Mouse (Mus musculus) T-cell, adult 2 months (primary cell): Measurements from ENCODE around the gene Exog.

Source experiments
- DNase-seq: peaks from one replicate; pipeline ENCODE4 v3.0.0; 2022; ENCODE audit warnings: low spot score

Gene Exog

DNA sequence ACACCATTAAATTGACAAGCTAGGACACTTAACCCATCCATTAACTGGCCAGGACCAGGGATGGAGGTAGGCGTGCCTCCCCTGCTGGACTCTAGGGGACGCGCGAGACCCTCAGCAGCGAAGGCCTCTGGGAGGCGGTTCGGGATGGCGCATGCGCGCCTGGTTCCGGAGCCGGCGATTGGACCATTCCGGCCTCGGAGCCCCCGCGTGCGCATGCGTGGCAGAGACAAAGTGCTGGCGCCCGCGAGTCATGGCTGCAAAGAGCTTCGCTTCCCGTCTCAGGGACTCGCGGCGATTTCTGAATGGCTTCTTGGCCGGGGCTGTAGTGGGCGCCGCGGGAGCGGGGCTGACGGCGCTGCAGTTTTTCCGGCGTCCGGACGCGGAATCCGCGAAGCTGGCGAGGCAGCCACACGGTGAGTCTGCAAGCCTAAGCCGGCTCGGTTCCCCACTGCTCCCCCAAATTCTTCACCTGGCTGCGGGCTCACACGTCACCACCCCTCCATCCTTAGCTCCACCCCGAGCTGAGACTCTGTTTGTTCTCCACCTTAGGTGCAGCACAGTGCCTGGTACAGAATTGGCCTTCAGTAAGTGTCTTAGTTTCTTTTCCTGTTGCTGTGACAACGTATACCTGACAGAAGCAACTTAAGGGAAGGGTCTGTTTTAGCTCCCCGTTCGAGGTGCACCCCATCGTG, at the start of gene Exog:
Gene Exog (plus strand): TSS at position 206 of the 692 bp plus-strand sequence.
- peak; percentile 93 for DNase-seq

DNA sequence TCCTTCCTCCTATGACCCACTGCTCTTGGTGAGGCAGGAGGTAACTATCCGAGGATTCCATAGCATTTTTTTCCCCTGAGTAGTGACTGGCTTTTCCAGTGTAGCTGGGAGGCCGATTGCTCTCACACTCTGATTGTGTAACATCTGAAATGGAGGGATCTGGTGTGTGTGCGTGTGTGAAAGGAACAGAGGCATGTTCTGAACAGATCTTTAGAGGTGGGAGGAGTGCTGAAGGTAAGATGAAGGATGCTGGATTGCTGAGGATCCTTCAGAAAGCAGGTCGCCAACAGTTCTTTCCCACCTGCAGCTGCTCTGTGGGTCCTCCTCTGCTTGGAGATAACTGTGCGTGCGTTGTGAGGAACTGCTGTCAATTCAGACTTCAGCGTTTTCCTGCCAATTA, 43.4 kb upstream of the Exog start:
- DNase-seq = no peak

DNA sequence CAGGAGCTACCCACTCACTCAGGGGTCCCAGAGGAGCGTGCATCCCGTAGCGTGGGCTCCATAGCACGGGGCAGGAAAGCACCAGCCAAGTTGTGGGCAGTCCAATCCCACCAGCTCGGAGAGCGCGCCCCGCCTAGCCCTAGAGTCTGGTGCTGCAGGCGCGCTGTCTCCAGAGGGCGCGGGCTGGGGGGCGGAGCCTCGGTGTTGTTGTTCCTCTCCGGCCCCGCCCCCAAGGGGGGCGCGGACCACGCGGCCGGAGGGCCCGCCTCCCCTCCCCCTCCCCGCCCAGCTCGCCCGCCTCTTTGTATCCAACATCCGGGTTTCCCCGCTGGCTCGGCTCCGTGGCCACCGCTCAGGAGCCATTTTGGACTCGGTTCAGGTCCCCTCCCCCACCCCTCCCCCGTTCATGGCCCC, 42.9 kb upstream of the Exog start, which contains the start of gene Acvr2b:
Gene Acvr2b (plus strand): TSS at position 318 of the 414 bp plus-strand sequence.
- DNase-seq = peak; percentile 61

DNA sequence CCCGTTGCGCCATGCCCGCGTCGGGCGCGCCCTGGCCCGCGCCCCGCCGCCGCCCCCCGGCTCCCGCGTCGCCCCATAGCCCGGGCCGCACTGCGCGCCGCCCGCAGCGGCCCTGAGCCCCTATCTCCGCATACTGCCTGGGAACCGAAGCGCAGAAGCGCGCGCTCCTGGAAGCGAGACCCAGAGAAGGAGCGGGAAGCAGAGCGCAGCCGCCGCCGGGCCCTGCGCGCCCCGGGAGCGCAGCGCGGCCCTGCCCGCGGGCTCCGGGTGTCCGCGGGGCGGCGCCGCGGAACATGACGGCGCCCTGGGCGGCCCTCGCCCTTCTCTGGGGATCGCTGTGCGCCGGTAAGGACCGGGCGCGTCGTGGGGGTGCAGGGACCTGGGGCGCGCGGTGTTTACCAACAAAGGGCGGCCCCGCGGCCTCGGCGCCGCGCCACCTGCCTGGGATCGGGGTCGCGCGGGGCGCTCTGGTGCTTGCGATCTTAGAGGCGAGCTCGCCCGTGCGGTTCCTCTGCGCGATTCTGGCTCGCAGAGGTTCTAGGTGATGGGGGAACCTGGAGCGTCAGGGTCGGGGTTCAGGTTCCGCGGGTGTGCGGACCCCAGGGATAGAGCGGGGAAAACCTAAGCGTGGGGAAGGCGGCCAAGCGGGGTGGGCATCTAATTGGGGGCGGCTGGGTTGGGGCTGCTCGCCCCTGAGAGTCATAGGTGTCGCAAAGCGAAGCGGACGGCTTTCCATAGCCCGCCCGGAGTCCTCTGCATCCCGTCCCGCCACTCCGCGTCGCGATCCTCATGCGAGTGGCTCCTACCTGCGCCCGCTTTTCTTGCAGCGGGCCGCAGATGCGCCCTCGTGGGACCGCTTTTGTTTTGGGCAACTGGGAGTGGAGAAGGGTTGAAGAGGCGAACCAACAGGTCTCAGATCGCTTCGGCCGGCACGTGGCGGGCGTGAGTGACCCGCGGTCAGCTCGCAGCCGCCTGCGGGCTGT, 42.2 kb upstream of the Exog start:
- DNase-seq = peak; percentile 5

DNA sequence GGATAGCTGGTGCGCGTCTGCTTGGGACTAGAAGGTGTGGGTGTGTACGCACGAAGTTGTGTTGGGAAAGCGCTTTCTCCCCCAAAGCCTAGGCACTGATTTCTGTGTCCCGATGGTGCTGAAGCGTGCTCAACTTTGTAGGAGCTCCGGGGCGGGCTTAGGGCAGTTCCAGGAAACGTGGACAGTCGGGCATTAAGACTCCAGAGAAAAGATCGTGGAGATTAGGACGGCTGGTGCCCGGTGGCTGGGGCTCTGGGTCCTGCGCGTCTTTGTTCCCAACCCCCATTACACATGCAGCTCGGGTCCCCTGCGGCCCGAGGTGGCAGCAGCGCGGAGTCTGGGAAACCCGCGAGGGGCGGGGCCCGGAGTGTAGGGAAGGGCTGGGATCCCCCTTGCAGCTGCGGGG, 41.5 kb upstream of the Exog start:
- DNase-seq = no peak

DNA sequence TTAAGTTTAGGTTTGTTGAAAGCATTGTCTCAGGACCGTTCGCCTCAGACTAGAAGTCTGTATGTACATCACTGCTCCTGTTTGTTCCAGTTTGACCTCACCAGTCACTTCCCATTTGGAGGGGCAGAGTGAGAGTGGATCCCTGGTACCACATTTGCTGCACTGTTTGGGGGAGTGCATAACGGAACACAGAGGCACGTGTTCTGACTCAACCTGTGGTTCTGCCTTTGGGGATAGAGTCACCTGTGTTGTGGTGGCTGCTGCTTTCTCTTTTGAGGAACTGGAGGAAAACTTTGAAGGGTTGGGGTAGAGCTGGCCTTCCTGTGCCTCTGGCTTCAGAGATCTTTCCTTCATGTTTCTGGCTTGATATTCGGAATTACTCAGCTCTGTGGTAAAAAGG, 40.7 kb upstream of the Exog start:
- no peak for DNase-seq

DNA sequence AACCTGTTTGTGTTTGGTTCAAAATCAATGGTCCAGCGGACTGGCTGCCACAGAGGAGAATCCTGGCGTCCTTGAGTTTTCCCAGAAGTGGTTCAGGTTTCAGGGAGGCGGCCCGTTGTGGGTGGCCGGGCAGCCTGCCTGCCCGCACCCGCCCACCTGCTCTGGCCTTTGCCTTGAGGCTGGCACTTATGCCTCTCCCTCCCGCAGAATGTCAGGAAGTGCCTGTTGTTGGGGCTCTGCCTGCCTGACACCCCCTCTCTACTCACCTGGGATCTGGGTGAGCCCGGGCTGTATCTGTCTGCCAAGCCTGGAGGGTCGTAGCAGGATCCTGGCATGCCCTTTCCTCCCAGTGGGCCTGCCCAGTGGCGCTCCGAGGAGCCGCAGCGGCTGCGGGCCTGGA, 36.9 kb upstream of the Exog start:
- no peak for DNase-seq

DNA sequence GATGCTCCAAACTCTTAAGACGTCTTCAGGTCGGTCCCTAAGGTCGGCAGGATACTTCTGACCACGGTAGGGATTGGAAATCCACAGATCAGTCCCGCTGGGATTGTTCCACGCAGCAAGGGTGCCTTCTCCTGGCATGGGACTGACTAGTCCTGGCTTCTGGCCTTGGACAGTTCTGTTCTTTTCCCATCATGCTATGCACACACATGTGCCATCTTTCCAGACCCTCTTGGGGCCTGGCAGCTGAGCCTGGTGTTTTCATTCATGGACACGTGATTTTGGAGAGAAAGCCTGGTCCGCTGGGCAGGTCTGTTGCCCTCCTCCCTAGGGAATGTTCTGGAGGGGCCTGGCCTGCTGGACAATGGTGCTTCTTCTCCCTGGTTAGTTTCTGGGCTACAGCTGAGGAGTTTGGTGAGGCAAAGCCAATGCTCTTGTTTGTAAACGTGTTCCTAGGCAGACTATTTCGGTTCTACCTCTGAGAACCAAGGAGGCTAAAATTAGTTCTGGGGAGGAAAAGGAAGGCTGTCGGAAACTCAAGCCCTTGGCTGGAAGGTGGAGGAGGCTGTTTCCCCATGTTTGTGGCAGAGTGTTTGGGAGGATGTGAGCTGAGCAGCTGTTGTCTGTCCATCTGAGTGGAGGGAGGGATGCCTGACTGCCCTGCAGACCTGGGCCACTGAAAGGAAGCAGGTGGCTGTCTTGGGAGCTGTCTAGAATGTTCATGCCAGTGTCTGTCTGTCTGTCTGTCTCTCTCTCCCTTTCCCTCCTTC, 35.7 kb upstream of the Exog start:
- no peak for DNase-seq

DNA sequence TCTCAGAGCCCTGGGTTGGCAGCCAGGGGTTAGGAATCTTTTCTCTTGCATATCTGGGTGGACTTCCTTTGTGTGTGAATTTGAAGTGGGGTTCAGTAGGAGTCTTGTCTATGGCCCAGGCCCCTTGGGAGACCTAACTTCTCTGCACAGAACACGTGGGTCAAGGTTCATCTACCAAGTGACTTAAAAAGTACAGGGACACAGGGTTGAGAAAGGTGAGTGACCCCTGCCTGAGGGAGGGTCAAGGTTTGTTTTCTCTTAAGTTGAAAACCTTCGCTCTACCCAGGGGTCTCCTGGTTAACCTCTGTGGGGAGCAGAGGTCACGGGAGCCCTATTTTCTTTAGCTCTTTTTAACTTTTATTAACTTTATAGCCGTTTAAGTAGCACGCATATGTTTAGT, 34.9 kb upstream of the Exog start:
- no peak for DNase-seq

DNA sequence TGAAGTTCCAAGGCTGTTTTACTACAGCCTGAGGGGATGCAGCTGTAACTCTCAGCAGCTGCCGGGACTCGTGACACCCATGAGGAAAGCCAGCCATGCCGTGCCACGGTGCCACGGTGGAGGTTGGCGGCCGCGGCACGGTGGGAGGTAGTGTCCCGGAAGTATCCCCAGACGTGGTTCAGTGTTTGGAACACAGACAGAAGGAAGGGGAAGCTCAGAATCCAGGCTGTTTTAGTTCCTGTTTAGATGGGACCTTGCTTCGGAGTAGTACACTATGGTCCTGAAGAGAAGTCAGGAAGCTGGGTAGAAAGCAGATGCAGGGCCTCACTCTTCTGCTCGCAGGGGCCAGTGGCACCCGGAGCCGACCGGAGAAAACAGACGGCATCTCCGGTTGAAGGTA, 26.7 kb upstream of the Exog start:
- DNase-seq = no peak

DNA sequence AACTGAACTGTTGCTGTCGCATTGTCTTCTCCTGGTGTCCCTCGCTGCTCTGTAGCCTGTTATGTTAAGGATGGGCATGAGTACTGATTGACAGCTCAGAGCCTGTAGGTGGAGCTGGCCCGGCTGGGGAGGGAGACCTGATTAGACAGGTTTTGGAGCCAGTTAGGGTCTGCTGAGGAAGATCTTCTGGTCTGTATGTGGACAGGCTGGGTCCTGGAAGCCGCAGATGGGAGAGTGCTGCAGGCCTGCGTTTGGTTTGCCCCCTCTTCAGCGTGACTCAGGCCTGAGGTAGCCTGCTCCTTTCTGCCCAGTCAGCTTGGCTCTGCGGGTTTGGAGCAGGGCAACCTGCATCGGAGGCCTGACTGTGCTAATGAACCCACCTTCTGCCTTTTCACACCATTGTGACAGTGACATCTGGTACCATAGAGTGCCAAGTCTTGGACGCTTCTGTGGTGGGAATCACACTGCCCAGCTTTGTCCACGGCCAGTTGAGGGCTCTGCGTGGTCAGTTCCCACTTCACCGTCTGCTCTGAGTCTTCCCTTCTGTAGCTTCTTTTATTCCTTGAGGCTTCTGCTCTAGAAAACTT, 24.8 kb upstream of the Exog start:
- no peak for DNase-seq

DNA sequence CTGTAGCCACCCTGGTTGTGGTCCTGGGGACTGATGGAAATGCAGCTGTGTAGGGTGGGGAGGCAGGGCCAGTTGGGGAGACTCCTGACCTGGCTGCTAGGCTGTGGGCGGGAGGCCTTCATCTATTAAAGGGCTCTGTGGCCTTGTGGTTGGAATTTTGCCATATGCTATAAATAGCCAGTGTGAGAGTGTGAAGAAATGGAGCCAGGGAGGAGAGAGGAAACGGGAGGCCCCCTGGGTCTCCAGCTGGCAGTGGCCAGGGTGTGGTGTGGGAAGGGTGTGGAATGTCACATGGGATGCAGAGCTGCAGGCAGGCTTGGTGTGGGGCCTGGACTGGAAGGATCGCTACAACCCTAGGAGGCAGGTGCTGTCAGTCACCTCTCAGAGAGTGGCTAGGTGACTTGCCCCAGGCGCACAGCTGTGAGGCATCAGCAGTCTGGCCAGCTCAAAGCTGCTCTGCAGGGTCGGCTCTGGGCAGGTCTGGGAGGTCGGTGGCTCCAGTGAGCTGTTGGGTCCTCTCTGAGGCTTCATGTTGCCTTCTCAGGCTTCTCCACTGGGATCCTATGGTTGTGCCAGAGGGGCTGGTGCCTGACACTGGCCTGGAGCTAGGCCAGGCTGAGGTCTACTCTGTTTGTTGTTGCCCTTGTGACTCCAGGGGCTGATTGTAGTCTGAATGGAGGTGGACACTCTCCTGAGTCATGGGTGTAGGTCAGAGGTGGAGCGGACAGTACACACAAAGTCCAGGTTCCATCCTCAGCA, 19.3 kb upstream of the Exog start:
- DNase-seq = no peak

DNA sequence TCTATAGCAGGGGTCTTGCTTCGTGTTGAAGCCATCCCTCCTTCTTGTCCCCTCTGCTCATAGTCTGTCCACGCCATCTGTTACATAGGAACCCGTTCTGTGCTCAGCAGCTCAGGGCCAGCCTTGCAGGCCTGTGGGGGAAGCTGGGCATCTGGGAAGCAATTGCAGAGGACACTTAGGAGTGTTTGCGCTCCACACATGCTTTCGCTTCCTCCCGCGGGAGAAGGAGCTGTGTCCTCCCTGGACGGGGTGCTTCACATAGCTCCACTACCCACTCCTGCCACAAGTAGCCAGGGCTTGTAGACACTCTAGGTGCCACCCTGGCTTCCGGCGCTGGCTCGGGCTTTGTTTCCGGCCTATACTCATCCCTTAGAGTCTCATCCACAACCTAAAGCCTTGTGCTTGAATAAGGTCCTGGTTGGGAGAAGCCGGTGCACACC, 18.7 kb upstream of the Exog start:
- DNase-seq = no peak

DNA sequence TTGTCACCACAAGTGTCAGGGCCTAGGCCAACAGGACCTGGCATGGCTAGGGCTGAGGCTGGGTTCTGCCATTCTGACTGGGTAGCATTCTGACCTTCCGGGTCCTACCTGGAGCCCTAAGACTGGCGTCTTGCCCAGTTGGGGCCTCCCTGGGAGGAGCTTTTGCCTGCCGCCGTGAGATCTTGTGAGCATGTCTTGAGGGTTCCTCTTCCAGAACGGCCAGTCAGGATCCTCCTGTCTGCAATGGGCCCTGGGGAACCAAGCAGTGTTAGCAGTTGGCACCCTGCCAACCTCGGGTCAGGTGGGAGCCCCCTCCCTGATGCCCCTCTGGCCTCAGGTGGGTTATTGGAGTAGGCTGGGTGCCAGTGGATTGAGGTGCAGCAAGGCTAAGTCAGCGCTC, 18.3 kb upstream of the Exog start:
- no peak for DNase-seq

DNA sequence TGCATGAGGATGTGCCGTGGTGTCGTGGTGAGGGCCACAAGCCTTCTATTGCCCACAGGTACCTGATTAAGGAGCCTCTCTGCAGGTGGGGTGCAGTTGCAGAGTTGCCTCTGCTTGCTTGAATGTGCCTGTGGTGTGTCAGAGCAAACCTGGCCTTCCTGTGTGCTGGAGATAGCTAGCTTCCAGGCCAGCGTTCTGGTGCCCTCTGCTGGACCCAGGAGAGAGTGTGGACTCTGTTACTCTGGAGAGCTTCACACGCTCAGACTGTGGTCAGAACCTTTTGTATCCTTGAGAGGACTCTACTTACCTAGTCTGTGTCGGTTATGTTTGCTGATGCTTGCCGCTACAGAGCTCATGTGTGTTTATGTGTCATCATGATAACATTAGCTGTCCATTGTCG, 14.4 kb upstream of the Exog start:
- peak; percentile 16 for DNase-seq

DNA sequence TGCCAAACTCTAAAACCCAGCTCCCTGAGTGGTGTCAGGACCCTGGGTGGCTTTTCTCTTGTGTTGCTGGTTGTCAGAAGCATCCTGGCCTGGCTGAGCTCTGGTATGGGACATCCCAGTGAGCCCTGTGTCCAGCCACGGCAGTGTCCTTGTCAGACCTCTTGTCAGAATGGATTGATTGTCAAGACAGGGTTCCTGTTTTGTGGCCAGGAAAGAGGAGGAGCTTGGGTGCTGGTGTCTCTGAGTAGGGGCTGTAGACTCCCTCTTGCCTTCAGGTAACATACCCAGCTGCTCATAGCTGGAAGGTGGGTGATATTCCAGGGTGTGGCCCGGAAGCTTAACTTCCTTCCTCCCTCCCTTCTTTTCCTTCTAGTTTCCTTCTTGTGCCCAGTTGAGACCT, 8.9 kb upstream of the Exog start:
- DNase-seq = no peak

DNA sequence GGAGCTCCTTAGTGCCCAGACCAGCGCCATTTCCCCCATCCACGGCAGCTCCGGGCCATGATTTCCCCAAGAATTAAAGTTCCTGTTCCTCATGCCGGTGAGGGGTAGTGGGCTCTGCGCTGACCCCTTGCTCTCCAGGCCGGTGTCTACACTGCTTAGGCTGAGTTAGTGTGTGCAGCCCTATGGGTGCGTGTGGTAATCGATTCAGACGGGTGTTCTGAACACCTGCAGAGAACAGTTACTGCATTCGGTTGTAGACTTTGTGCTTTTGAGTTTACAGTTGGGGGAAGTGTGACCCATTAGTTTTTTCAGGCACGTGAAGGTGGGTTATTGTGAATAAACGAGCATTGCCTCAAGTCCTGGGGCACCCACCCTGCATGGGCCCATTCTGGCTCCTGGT, 6.7 kb upstream of the Exog start:
- DNase-seq = no peak

DNA sequence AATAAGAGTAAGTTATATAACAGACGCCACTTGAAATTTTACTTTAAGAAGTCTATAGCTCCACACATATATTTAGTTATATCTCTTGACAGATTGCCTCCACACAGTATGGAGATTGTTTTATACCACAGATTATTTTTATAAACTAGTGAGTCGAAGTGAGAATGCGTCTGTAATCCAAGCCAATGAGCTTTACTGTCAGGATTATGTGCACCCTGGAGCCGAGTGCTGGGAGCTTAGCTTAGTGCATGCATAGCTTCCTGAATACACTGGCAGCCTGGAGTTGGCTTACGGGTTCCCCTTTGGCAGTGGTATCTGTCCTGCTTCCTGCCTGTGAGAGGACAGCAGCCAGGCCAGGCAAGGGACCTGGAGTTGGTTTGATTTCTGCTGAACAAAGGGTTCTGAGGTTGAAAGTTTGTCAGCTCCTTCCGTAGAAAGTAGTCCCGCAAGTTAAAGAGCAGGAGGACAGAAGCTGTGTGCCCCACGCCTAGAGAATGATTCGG, 6.2 kb upstream of the Exog start:
- no peak for DNase-seq

DNA sequence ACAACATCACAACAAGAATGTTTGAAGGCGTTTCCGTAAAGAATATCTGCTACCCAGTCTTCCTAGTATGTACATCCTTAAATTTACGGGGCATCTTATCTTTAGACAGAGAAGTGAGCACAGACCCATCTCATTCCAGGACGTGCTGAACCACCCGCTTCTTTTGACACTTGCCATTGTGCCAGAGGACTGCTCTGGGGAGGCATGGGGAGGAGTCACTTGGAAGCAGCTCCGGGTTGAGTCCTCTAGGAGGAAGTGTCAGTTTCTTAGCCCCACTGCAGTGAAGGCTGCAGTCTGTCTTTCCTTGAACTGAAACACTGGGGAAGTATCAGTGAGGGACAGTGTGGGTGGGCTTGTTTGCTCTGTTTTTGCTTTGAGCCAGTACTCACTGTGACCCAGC, 994 bp downstream of the Exog start:
- DNase-seq = no peak

DNA sequence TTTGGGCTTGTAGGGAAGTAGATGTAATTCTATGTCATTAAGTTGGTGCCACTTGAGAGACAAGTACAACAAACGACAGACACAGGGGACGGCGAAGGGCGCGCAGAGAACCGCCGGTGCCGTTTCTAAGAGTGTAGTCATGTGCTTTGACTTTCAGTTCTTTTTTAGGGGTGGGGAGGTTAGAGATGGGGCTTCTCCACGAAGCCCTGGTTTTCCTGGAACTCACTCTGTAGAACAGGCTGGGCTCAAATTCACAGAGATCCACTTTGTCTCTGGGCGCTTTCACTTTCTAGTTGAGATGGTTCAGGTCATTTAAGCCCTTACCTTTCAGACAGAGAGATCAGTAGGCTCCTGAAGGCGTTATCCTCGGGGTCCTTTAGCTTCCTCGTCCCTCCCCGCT, 11.2 kb downstream of the Exog start:
- DNase-seq = no peak

DNA sequence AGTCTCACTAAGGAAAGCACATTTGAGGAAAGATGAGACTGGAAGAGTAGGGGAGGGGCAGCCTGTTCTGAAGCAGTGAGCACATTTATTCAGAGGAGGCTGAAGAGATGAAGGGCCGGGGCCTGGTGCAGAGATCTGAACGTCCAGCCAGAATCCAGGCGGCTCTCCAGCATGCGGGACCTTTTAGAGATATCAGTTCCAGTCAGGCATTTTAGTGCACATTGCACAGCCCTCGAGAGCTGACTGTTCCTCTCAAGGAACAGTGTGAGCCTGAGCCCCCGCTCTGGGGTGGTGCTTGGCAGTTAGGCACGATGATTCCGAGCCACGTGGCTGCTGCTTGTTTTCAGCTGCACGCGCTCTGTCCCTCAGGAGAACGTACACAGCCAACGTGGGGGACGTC, 12.4 kb downstream of the Exog start:
- DNase-seq = no peak
